Mouse (Mus musculus): Measurements from ENCODE around the gene Gpr39.

DNA sequence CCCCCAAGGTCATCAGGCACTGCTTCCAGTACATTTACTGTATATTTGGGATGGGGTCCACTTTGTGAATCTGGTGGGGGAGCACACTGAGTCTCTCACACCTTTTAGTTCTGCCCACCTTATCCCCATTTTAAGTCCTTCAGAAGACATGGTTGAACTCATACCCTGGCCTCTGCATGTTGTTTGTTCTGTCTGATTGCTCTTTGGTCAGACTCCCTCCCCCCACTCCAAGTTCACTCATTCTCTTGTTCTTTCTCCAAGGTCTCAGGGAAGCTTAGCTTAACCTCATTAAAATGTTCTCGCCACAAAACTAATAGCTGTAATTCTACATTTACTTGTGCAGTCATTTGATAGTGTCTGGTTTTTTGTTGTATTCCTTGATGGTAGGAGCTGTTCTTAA, 8.5 kb downstream of the Gpr39 start:
- no peak for TF ChIP-seq EP300 (IDR thresholded peaks at IDR 0.05; ENCODE audit: low read depth)
- no peak for TF ChIP-seq CTCF (IDR thresholded peaks at IDR 0.05; ENCODE audit: low read depth)
